ENCODE assay signal across 8 mouse cellular contexts in genomic region chr12:86000641-86001073, GRCm38 (mm10).
DNase-seq lines count a peak whose midpoint lies in the region; ATAC-seq and TF ChIP-seq lines count a peak whose summit lies in the region.

No protein-coding gene starts in this region.

- no peaks in the 10 kb centered on the region for H3K79me2 ChIP-seq in heart, adult 2 months (replicated peaks; ENCODE audit: control insufficient read depth, insufficient read depth, low read length)

- H3K27me3 ChIP-seq in lung, embryonic 16.5 days (ENCODE audit: control insufficient read depth, insufficient read depth, low read depth, low read length): no peaks in the 10 kb centered on the region
- H3K27me3 ChIP-seq in embryonic facial prominence, embryonic 12.5 days: no peaks in the 10 kb centered on the region
- no peaks in the 10 kb centered on the region for H3K27me3 ChIP-seq in heart, adult 2 months (ENCODE audit: control insufficient read depth, insufficient read depth, low read length)
- H3K27me3 ChIP-seq in intestine, postnatal 0 days (replicated peaks; ENCODE audit: control insufficient read depth, insufficient read depth, low read length): no peaks in the 10 kb centered on the region
- H3K27me3 ChIP-seq in midbrain, embryonic 14.5 days (ENCODE audit: control insufficient read depth, insufficient read depth, low read length): no peaks in the 10 kb centered on the region

- peaks cover 14% of the 10 kb centered on the region for H3K4me1 ChIP-seq in lung, embryonic 16.5 days (replicated peaks; ENCODE audit: control insufficient read depth, insufficient read depth, low read length)
- peaks cover 15% of the 10 kb centered on the region for H3K4me1 ChIP-seq in embryonic facial prominence, embryonic 12.5 days
- H3K4me1 ChIP-seq in heart, adult 2 months (ENCODE audit: control insufficient read depth, insufficient read depth, low read length): peaks cover 2% of the 10 kb centered on the region; the same call in 1 of the 2 replicates
- no peaks in the 10 kb centered on the region for H3K4me1 ChIP-seq in intestine, postnatal 0 days (replicated peaks; ENCODE audit: control insufficient read depth, insufficient read depth, low read length)
- no peaks in the 10 kb centered on the region for H3K4me1 ChIP-seq in midbrain, embryonic 14.5 days (ENCODE audit: control insufficient read depth, insufficient read depth, low read length)

- 0 out of 2 replicates have a peak overlapping the region, but pooled peaks have one; percentile 12 for H3K4me2 ChIP-seq in lung, embryonic 16.5 days (ENCODE audit: low read depth, low read length)
- peak overlapping the region; percentile 9; the same call in 1 of the 2 replicates for H3K4me2 ChIP-seq in embryonic facial prominence, embryonic 12.5 days (replicated peaks)
- no peak overlapping the region for H3K4me2 ChIP-seq in intestine, postnatal 0 days (replicated peaks; ENCODE audit: low read depth)
- no peak overlapping the region for H3K4me2 ChIP-seq in midbrain, embryonic 14.5 days (ENCODE audit: low read length)

- 13% methylated on average over 9 of the region's 9 CpGs for WGBS in lung, embryonic 16.5 days
- 23% methylated on average over 9 of the region's 9 CpGs for WGBS in embryonic facial prominence, embryonic 12.5 days
- 18% methylated on average over 9 of the region's 9 CpGs for WGBS in heart, adult 2 months
- WGBS in intestine, postnatal 0 days: 48% methylated on average over 9 of the region's 9 CpGs
- WGBS in midbrain, embryonic 14.5 days: 66% methylated on average over 9 of the region's 9 CpGs

- no peak for DNase-seq in lung, postnatal 14 days
- DNase-seq in heart, adult 2 months: peak; percentile 61 to 67
- DNase-seq in midbrain, embryonic 14.5 days: peak; percentile 35
- DNase-seq in spleen, postnatal 10 days (ENCODE audit: low spot score in 2 of 2): no peak

- no peaks in the 10 kb centered on the region for H3K9me3 ChIP-seq in lung, embryonic 16.5 days (ENCODE audit: control insufficient read depth, low read length)
- H3K9me3 ChIP-seq in embryonic facial prominence, embryonic 12.5 days: no peaks in the 10 kb centered on the region
- no peaks in the 10 kb centered on the region for H3K9me3 ChIP-seq in intestine, postnatal 0 days (ENCODE audit: control insufficient read depth)
- H3K9me3 ChIP-seq in midbrain, embryonic 14.5 days (ENCODE audit: control insufficient read depth, low read length): no peaks in the 10 kb centered on the region

- H3K36me3 ChIP-seq in lung, embryonic 16.5 days (ENCODE audit: control insufficient read depth, insufficient read depth, low read length): peaks cover 5% of the 10 kb centered on the region; the same call in 1 of the 2 replicates
- H3K36me3 ChIP-seq in embryonic facial prominence, embryonic 12.5 days: peaks cover 5% of the 10 kb centered on the region
- no peaks in the 10 kb centered on the region for H3K36me3 ChIP-seq in heart, adult 2 months (ENCODE audit: control insufficient read depth, insufficient read depth, low read length)
- peaks cover 11% of the 10 kb centered on the region; the same call in 1 of the 2 replicates for H3K36me3 ChIP-seq in intestine, postnatal 0 days (ENCODE audit: control insufficient read depth, insufficient read depth)
- H3K36me3 ChIP-seq in midbrain, embryonic 14.5 days (ENCODE audit: control insufficient read depth, insufficient read depth, low read length): 0 out of 2 replicates have a peak, but pooled peaks cover 4% of the 10 kb centered on the region

- no peak for TF ChIP-seq POLR2A in heart, adult 2 months (IDR thresholded peaks at IDR 0.05; ENCODE audit: insufficient read depth, low read depth, low read length)

- intact Hi-C loops in heart, adult 2 months (cut with DNase I): no loop called here

- no peak overlapping the region for H3K4me3 ChIP-seq in lung, embryonic 16.5 days (ENCODE audit: low read length)
- H3K4me3 ChIP-seq in embryonic facial prominence, embryonic 12.5 days: no peak overlapping the region
- H3K4me3 ChIP-seq in heart, adult 2 months: no peak overlapping the region
- no peak overlapping the region for H3K4me3 ChIP-seq in intestine, postnatal 0 days (ENCODE audit: low read depth, low read length)
- H3K4me3 ChIP-seq in midbrain, embryonic 14.5 days (replicated peaks; ENCODE audit: low read depth, low read length): no peak overlapping the region

- H3K9ac ChIP-seq in lung, embryonic 16.5 days (ENCODE audit: low read length): peak overlapping the region; percentile 47; the same call in 1 of the 2 replicates
- no peak overlapping the region for H3K9ac ChIP-seq in embryonic facial prominence, embryonic 12.5 days
- 0 out of 2 replicates have a peak overlapping the region, but pooled peaks have one; percentile 8 for H3K9ac ChIP-seq in heart, adult 2 months (ENCODE audit: low read depth, low read length)
- H3K9ac ChIP-seq in intestine, postnatal 0 days (ENCODE audit: low read depth, low read length): no peak overlapping the region
- H3K9ac ChIP-seq in midbrain, embryonic 14.5 days (replicated peaks; ENCODE audit: low read length): no peak overlapping the region

- TF ChIP-seq EP300 in heart, adult 2 months (IDR thresholded peaks at IDR 0.05; ENCODE audit: insufficient read depth, low read depth, low read length): 0 out of 2 replicates have a peak, but pooled peaks have one; percentile 55

- no peak for TF ChIP-seq CTCF in heart, adult 2 months (IDR thresholded peaks at IDR 0.05)
- TF ChIP-seq CTCF in intestine, postnatal 0 days (IDR thresholded peaks at IDR 0.05; ENCODE audit: low read depth): no peak

- peak overlapping the region; percentile 81 for H3K27ac ChIP-seq in lung, embryonic 16.5 days (ENCODE audit: low read length)
- H3K27ac ChIP-seq in embryonic facial prominence, embryonic 12.5 days: peak overlapping the region; percentile 92
- peak overlapping the region; percentile 59 for H3K27ac ChIP-seq in heart, adult 2 months
- H3K27ac ChIP-seq in intestine, postnatal 0 days (ENCODE audit: low read depth, low read length): peak overlapping the region; percentile 57; the same call in 1 of the 2 replicates
- no peak overlapping the region; the same call in 1 of the 2 replicates for H3K27ac ChIP-seq in midbrain, embryonic 14.5 days (replicated peaks; ENCODE audit: low read depth, low read length)

- peak; percentile 80 for ATAC-seq in lung, embryonic 16.5 days (ENCODE audit: low read depth)
- peak; percentile 94 for ATAC-seq in embryonic facial prominence, embryonic 12.5 days (ENCODE audit: insufficient number of reproducible peaks, insufficient read depth, low FRiP score, low TSS enrichment)
- ATAC-seq in intestine, postnatal 0 days: no peak
- no peak for ATAC-seq in midbrain, embryonic 14.5 days (ENCODE audit: low FRiP score, low TSS enrichment)
- ATAC-seq in activated CD4-positive, CD25-positive, alpha-beta regulatory T cell, adult 4 months: no peak

Comparison
In these comparisons a context has a peak if more than half of its experiments do, and no peak if none do; other contexts are left out.
1. ATAC-seq: peak in lung, embryonic 16.5 days (single experiment) and embryonic facial prominence, embryonic 12.5 days (single experiment); none in intestine, postnatal 0 days (single experiment), midbrain, embryonic 14.5 days (single experiment) and activated CD4-positive, CD25-positive, alpha-beta regulatory T cell, adult 4 months (single experiment).
2. H3K4me2 ChIP-seq: peak in lung, embryonic 16.5 days (single experiment) and embryonic facial prominence, embryonic 12.5 days (single experiment); none in intestine, postnatal 0 days (single experiment) and midbrain, embryonic 14.5 days (single experiment).
3. H3K9ac ChIP-seq: peak in lung, embryonic 16.5 days (single experiment) and heart, adult 2 months (single experiment); none in embryonic facial prominence, embryonic 12.5 days (single experiment), intestine, postnatal 0 days (single experiment) and midbrain, embryonic 14.5 days (single experiment).
4. DNase-seq: peak in heart, adult 2 months (2 of 2) and midbrain, embryonic 14.5 days (single experiment); none in lung, postnatal 14 days (single experiment) and spleen, postnatal 10 days (0 of 2).